Mouse (Mus musculus) urinary bladder, postnatal 10 days (tissue): ENCODE results near the gene Vmn1r220.
"Not testable (repeated sequence)": the region's sequence is repeated elsewhere in the genome, so short reads cannot be mapped to it uniquely, and the experiment has no call there.

ENCODE experiments used
- DNase-seq: peaks from one replicate; pipeline ENCODE4 v3.0.0; 2022; ENCODE audit warnings: low spot score

Vmn1r220 gene

GRCm38 (mm10) chr13:23187875-23188274 is at the start of gene Vmn1r220:
Vmn1r220 (minus strand) TSS chr13:23187975.
- no peak for DNase-seq

- not testable (repeated sequence) for DNase-seq
Measured at GRCm38 (mm10) chr13:23235847-23236246, 48.1 kb upstream of the Vmn1r220 start, which contains the start of gene Vmn1r222. Vmn1r222 (minus strand) TSS chr13:23235947.

- DNase-seq, result not testable (repeated sequence)
Measured at GRCm38 (mm10) chr13:23213827-23214226, 26.1 kb upstream of the Vmn1r220 start, which contains the start of gene Vmn1r221. Vmn1r221 (plus strand) TSS chr13:23214127.

GRCm38 (mm10) chr13:23203885-23204284 is 16.1 kb upstream of the Vmn1r220 start:
- not testable (repeated sequence) for DNase-seq

GRCm38 (mm10) chr13:23166471-23166870 is 21.3 kb downstream of the Vmn1r220 start:
- DNase-seq, result not testable (repeated sequence)

GRCm38 (mm10) chr13:23159012-23159411 is 28.8 kb downstream of the Vmn1r220 start, which contains the start of gene Vmn1r219:
Vmn1r219 (plus strand) TSS chr13:23159312.
- no peak for DNase-seq

- no peak for DNase-seq
Measured at GRCm38 (mm10) chr13:23157848-23158247, 29.9 kb downstream of the Vmn1r220 start.

GRCm38 (mm10) chr13:23138880-23139279 is 48.9 kb downstream of the Vmn1r220 start:
- DNase-seq, result no peak

GRCm38 (mm10) chr13:23133501-23133900 is 54.3 kb downstream of the Vmn1r220 start:
- DNase-seq, result no peak

GRCm38 (mm10) chr13:23133099-23133498 is 54.7 kb downstream of the Vmn1r220 start, which contains the start of gene Vmn1r218:
Vmn1r218 (plus strand) TSS chr13:23133155.
- no peak for DNase-seq
